In genomic region chr4:147940111-147940510, GRCm38 (mm10) we compare ENCODE assay signal across 7 mouse cellular contexts. TPM values are rescaled to one million over a fixed set of nuclear protein-coding genes. Genes with fewer than 3 reads are reported as not detected.
DNase-seq lines count a peak whose midpoint lies in the region; ATAC-seq and TF ChIP-seq lines count a peak whose summit lies in the region.

No protein-coding gene starts in this region.

- intact Hi-C loops in left cerebral cortex, adult 2 months (cut with DNase I): loop anchor here (1.0 to 2.0 kb wide), 2 partner anchors 35 to 99 kb away; partner anchors contain the start of genes Mfn2 and Mthfr
- intact Hi-C loops in left cerebral cortex, postnatal 10 days (cut with DNase I): loop anchor here (5.0 kb wide), 1 partner anchor 33 kb away; no protein-coding TSS in a partner anchor

- 33% methylated on average over 9 of the region's 9 CpGs for WGBS in embryonic facial prominence, embryonic 14.5 days
- WGBS in hindbrain, embryonic 14.5 days: 38% methylated on average over 9 of the region's 9 CpGs
- 50% methylated on average over 9 of the region's 9 CpGs for WGBS in midbrain, embryonic 13.5 days

- ATAC-seq in embryonic facial prominence, embryonic 14.5 days (ENCODE audit: low read depth): no peak
- ATAC-seq in hindbrain, embryonic 14.5 days (ENCODE audit: low FRiP score): peak; percentile 12; the same call in 1 of the 2 replicates
- no peak for ATAC-seq in midbrain, embryonic 13.5 days

- H3K27me3 ChIP-seq in embryonic facial prominence, embryonic 14.5 days (replicated peaks; ENCODE audit: control insufficient read depth, insufficient read depth, low read length): no peaks in the 10 kb centered on the region
- no peaks in the 10 kb centered on the region for H3K27me3 ChIP-seq in hindbrain, embryonic 14.5 days (ENCODE audit: control insufficient read depth, insufficient read depth, low read length)
- H3K27me3 ChIP-seq in midbrain, embryonic 13.5 days: peaks cover 11% of the 10 kb centered on the region

- H3K36me3 ChIP-seq in embryonic facial prominence, embryonic 14.5 days (ENCODE audit: control insufficient read depth, insufficient read depth, low read length): peaks cover 21% of the 10 kb centered on the region
- H3K36me3 ChIP-seq in hindbrain, embryonic 14.5 days (replicated peaks; ENCODE audit: control insufficient read depth, insufficient read depth): peaks cover 22% of the 10 kb centered on the region
- peaks cover 19% of the 10 kb centered on the region for H3K36me3 ChIP-seq in midbrain, embryonic 13.5 days

- H3K27ac ChIP-seq in left cerebral cortex, adult 2 months: peak overlapping the region; percentile 77
- peak overlapping the region; percentile 91 for H3K27ac ChIP-seq in embryonic facial prominence, embryonic 14.5 days (replicated peaks; ENCODE audit: low read depth, low read length)
- peak overlapping the region; percentile 70 for H3K27ac ChIP-seq in hindbrain, embryonic 14.5 days
- H3K27ac ChIP-seq in midbrain, embryonic 13.5 days: peak overlapping the region; percentile 53; the same call in 1 of the 2 replicates

- H3K9me3 ChIP-seq in embryonic facial prominence, embryonic 14.5 days (ENCODE audit: control insufficient read depth, low read length): no peaks in the 10 kb centered on the region
- H3K9me3 ChIP-seq in hindbrain, embryonic 14.5 days (ENCODE audit: control insufficient read depth, low read length): no peaks in the 10 kb centered on the region
- H3K9me3 ChIP-seq in midbrain, embryonic 13.5 days: no peaks in the 10 kb centered on the region

- DNase-seq in left cerebral cortex, adult 2 months (ENCODE audit: extremely low spot score in 1 of 2, low spot score in 2 of 2): no peak
- DNase-seq in left cerebral cortex, postnatal 10 days (ENCODE audit: extremely low spot score in 1 of 2, low spot score in 2 of 2): no peak
- peak; percentile 64 for DNase-seq in embryonic facial prominence, embryonic 14.5 days (ENCODE audit: low spot score)
- DNase-seq in hindbrain, embryonic 14.5 days (ENCODE audit: low spot score): no peak
- no peak for DNase-seq in thymus, postnatal 14 days
- no peak for DNase-seq in layer of hippocampus, postnatal 25 days (ENCODE audit: extremely low spot score in 1 of 2, low spot score in 1 of 2)

- H3K4me3 ChIP-seq in left cerebral cortex, adult 2 months: peak overlapping the region; percentile 20
- H3K4me3 ChIP-seq in embryonic facial prominence, embryonic 14.5 days (ENCODE audit: low read depth, low read length): peak overlapping the region; percentile 91; the same call in 1 of the 2 replicates
- H3K4me3 ChIP-seq in hindbrain, embryonic 14.5 days (replicated peaks; ENCODE audit: low read length): 0 out of 2 replicates have a peak overlapping the region, but pooled peaks have one; percentile 94
- no peak overlapping the region for H3K4me3 ChIP-seq in midbrain, embryonic 13.5 days (replicated peaks)

- no peak overlapping the region for H3K9ac ChIP-seq in embryonic facial prominence, embryonic 14.5 days (ENCODE audit: low read depth, low read length)
- H3K9ac ChIP-seq in hindbrain, embryonic 14.5 days: no peak overlapping the region
- no peak overlapping the region for H3K9ac ChIP-seq in midbrain, embryonic 13.5 days (replicated peaks)

- TF ChIP-seq CTCF in left cerebral cortex, adult 2 months (IDR thresholded peaks at IDR 0.05): no peak

- peak overlapping the region; percentile 98 for H3K4me2 ChIP-seq in embryonic facial prominence, embryonic 14.5 days (ENCODE audit: low read depth, low read length)
- H3K4me2 ChIP-seq in hindbrain, embryonic 14.5 days (replicated peaks): peak overlapping the region; percentile 98
- H3K4me2 ChIP-seq in midbrain, embryonic 13.5 days (replicated peaks): peak overlapping the region; percentile 100

- peaks cover 61% of the 10 kb centered on the region for H3K4me1 ChIP-seq in embryonic facial prominence, embryonic 14.5 days (ENCODE audit: control insufficient read depth, insufficient read depth, low read length)
- peaks cover 26% of the 10 kb centered on the region for H3K4me1 ChIP-seq in hindbrain, embryonic 14.5 days (replicated peaks; ENCODE audit: control insufficient read depth, insufficient read depth, low read length)
- H3K4me1 ChIP-seq in midbrain, embryonic 13.5 days (replicated peaks): peaks cover 39% of the 10 kb centered on the region

RNA-seq across cellular contexts. Expression of gene 2510039O18Rik, which starts 0.6 kb away (rescaled TPM):
- total RNA-seq in left cerebral cortex, adult 2 months (2021): 10 to 100 TPM; 28.9 to 31.2 TPM
- total RNA-seq in left cerebral cortex, postnatal 10 days (2021): 10 to 100 TPM; 26.8 to 28.4 TPM
- polyA plus RNA-seq in embryonic facial prominence, embryonic 14.5 days (2014; fragmentation: Nextera tagmentation; extraction: Ambion mirVana): 23.0 and 23.4 TPM in 2 replicates
- polyA plus RNA-seq in hindbrain, embryonic 14.5 days (2014; fragmentation: Nextera tagmentation; extraction: Ambion mirVana): 15.8 and 19.4 TPM in 2 replicates
- 10.2 and 13.6 TPM in 2 replicates for polyA plus RNA-seq in midbrain, embryonic 13.5 days (2015; fragmentation: Nextera tagmentation; extraction: Ambion mirVana)
- 10 to 100 TPM; 28.4 to 29.1 TPM for total RNA-seq in layer of hippocampus, postnatal 25 days (2021)

RNA-seq across cellular contexts. Expression of gene Plod1, which starts 3.5 kb away (rescaled TPM):
- total RNA-seq in left cerebral cortex, adult 2 months (2021): 10 to 100 TPM; 14.2 to 14.4 TPM
- 10 to 100 TPM; 17.2 to 17.7 TPM for total RNA-seq in left cerebral cortex, postnatal 10 days (2021)
- polyA plus RNA-seq in embryonic facial prominence, embryonic 14.5 days (2014; fragmentation: Nextera tagmentation; extraction: Ambion mirVana): 83.8 and 102 TPM in 2 replicates
- 25.3 and 28.1 TPM in 2 replicates for polyA plus RNA-seq in hindbrain, embryonic 14.5 days (2014; fragmentation: Nextera tagmentation; extraction: Ambion mirVana)
- 18.7 and 20.4 TPM in 2 replicates for polyA plus RNA-seq in midbrain, embryonic 13.5 days (2015; fragmentation: Nextera tagmentation; extraction: Ambion mirVana)
- total RNA-seq in layer of hippocampus, postnatal 25 days (2021): 10 to 100 TPM; 21.7 to 25.2 TPM

RNA-seq across cellular contexts. Expression of gene Mfn2, which starts 35.6 kb away (rescaled TPM):
- 100 to 1,000 TPM; 181 to 199 TPM for total RNA-seq in left cerebral cortex, adult 2 months (2021)
- 100 to 1,000 TPM; 173 to 182 TPM for total RNA-seq in left cerebral cortex, postnatal 10 days (2021)
- 37.0 and 37.5 TPM in 2 replicates for polyA plus RNA-seq in embryonic facial prominence, embryonic 14.5 days (2014; fragmentation: Nextera tagmentation; extraction: Ambion mirVana)
- 83.4 and 91.6 TPM in 2 replicates for polyA plus RNA-seq in hindbrain, embryonic 14.5 days (2014; fragmentation: Nextera tagmentation; extraction: Ambion mirVana)
- 77.3 and 78.6 TPM in 2 replicates for polyA plus RNA-seq in midbrain, embryonic 13.5 days (2015; fragmentation: Nextera tagmentation; extraction: Ambion mirVana)
- 100 to 1,000 TPM; 191 to 194 TPM for total RNA-seq in layer of hippocampus, postnatal 25 days (2021)

RNA-seq across cellular contexts. Expression of gene Nppb, which starts 45.5 kb away (rescaled TPM):
- total RNA-seq in left cerebral cortex, adult 2 months (2021): not detected
- not detected for total RNA-seq in left cerebral cortex, postnatal 10 days (2021)
- 0.28 TPM in 1 of 2 replicates, not detected in the other for polyA plus RNA-seq in embryonic facial prominence, embryonic 14.5 days (2014; fragmentation: Nextera tagmentation; extraction: Ambion mirVana)
- 0.25 TPM in 1 of 2 replicates, not detected in the other for polyA plus RNA-seq in hindbrain, embryonic 14.5 days (2014; fragmentation: Nextera tagmentation; extraction: Ambion mirVana)
- polyA plus RNA-seq in midbrain, embryonic 13.5 days (2015; fragmentation: Nextera tagmentation; extraction: Ambion mirVana): 0.36 TPM in 1 of 2 replicates, not detected in the other
- total RNA-seq in layer of hippocampus, postnatal 25 days (2021): not detected
